Mouse (Mus musculus): ENCODE measurements around the gene Gm49388.

- TF ChIP-seq USF1 (IDR thresholded peaks at IDR 0.05; ENCODE audit: low read depth) (no peak), POLR2AphosphoS2 (IDR thresholded peaks at IDR 0.05; ENCODE audit: insufficient read length, low read depth) (no peak), CEBPB (IDR thresholded peaks at IDR 0.05; ENCODE audit: insufficient read depth, poor library complexity, severe bottlenecking) (no peak), MYOG (IDR thresholded peaks at IDR 0.05; ENCODE audit: control insufficient read depth in 1 of 3, insufficient read depth in 1 of 3, insufficient read length in 2 of 3, low read depth in 2 of 3) (no peak), POLR2A (IDR thresholded peaks at IDR 0.05; ENCODE audit: insufficient read length, low read depth) (no peak), MAX (IDR thresholded peaks at IDR 0.05; ENCODE audit: low read depth) (no peak), MYOD1 (IDR thresholded peaks at IDR 0.05; ENCODE audit: control insufficient read depth in 1 of 3, insufficient read length in 2 of 3, low read depth in 2 of 3) (no peak)
These were observed 28.4 kb downstream of the Gm49388 start for GRCm38 (mm10) chr7:127813821-127814220.

Measured in myocyte (in vitro differentiated cells).